Mouse (Mus musculus) embryonic fibroblast, embryonic 13.5 days (primary cell): ENCODE data around the gene Tbata.

Experiments used
- CTCF ChIP-seq: IDR thresholded peaks from 2 replicates; pipeline ENCODE4 v1.5.1; 2011; ENCODE audit warnings: mild to moderate bottlenecking, control low read depth, low read length, moderate library complexity, borderline replicate concordance; ENCODE audit not compliant: insufficient read depth
- POLR2A ChIP-seq: IDR thresholded peaks from 2 replicates; pipeline ENCODE4 v1.6.1; 2011; ENCODE audit warnings: low read depth, mild to moderate bottlenecking, control low read depth, low read length, moderate library complexity

GRCm38 (mm10) chr10:61130959-61131358, 40.8 kb upstream of the Tbata start:
- no peak for TF ChIP-seq POLR2A
- TF ChIP-seq CTCF, result no peak
